ENCODE assay signal across 9 mouse cellular contexts in the genomic region with DNA sequence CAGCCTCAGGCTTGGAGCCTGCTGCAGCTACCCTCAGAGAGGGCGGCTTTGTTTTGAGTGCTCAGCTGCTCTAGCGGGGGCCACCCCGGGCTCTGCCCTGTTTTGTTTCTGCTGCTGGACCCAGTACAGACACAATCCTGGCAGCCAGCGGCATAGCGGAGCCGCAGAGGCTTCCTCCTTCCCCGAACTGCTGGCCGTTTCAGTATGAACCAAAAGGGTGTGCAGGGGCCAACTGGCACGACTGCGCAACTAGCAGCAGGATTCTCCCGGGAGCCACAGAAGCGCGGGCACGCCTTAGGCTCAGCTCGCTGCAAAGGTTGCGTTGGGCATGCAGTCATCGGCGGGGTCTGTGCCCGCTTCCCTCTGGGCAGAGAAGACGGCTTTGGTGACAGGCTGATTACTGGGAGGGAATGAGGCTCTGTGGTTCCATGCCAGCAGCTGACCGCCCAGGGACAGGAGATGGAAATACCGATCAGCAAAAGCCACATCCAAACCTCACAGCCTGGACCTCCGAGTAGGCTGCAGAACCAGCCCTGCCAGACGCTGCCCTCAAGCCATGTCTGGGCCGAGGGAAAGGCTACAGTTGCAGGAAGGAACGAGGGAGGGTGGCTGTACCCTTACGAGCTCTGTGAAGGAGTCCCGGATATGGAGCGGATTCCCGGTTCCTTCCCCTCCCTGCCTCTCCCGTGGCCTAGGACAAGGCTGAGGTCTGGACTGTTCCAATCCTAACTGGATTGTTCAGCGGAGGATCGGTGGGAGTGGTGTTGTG. TPM values are rescaled to one million over a fixed set of nuclear protein-coding genes. Genes with fewer than 3 reads are reported as not detected.
A peak's percentile ranks its signal among the peaks of the same experiment; 100 is the strongest.
DNase-seq lines count a peak whose midpoint lies in the region; ATAC-seq and TF ChIP-seq lines count a peak whose summit lies in the region.
"Had no signal": no experiment of that assay in that cellular context is flagged by ENCODE, and none has a peak within 500 bp of the region (broad histone marks: within the 10 kb centered on the region; RNA-seq: fewer than 3 reads in every experiment).

No protein-coding gene starts in this region.

- H3K27ac ChIP-seq in bone marrow, adult 2 months (ENCODE audit: control insufficient read depth, insufficient read depth, low read depth, low read length, poor library complexity) = no peak overlapping the region
- H3K27ac ChIP-seq in forebrain, embryonic 11.5 days (ENCODE audit: low read depth, low read length) = peak overlapping the region; percentile 37; the same call in 1 of the 2 replicates
- H3K27ac ChIP-seq in midbrain, embryonic 14.5 days (replicated peaks; ENCODE audit: low read depth, low read length) = no peak overlapping the region

- 30% methylated on average over 33 of the region's 33 CpGs for WGBS in bone marrow, adult 2 months
- WGBS in forebrain, embryonic 11.5 days = 81% methylated on average over 33 of the region's 33 CpGs
- 75% methylated on average over 33 of the region's 33 CpGs for WGBS in midbrain, embryonic 14.5 days

- H3K4me1 ChIP-seq in bone marrow, adult 2 months (ENCODE audit: control insufficient read depth, insufficient read depth, low read length) = no peaks in the 10 kb centered on the region
- peaks cover 12% of the 10 kb centered on the region; the same call in 1 of the 2 replicates for H3K4me1 ChIP-seq in forebrain, embryonic 11.5 days (replicated peaks; ENCODE audit: control insufficient read depth, insufficient read depth, low read length)
- peaks cover 8% of the 10 kb centered on the region; the same call in 1 of the 2 replicates for H3K4me1 ChIP-seq in midbrain, embryonic 14.5 days (ENCODE audit: control insufficient read depth, insufficient read depth, low read length)

- no peaks in the 10 kb centered on the region for H3K9me3 ChIP-seq in forebrain, embryonic 11.5 days (ENCODE audit: control insufficient read depth, low read length)
- no peaks in the 10 kb centered on the region for H3K9me3 ChIP-seq in midbrain, embryonic 14.5 days (ENCODE audit: control insufficient read depth, low read length)

- intact Hi-C loops in heart, postnatal 10 days (cut with DNase I) = loop anchor here (5.0 kb wide), 1 partner anchor 49 kb away; a partner anchor contains a TSS
- intact Hi-C loops in left cerebral cortex, postnatal 25 days (cut with DNase I) = loop anchor here (10.0 kb wide), 1 partner anchor 126 kb away; no protein-coding TSS in a partner anchor

- no peak overlapping the region for H3K9ac ChIP-seq in forebrain, embryonic 11.5 days (ENCODE audit: low read length)
- no peak overlapping the region for H3K9ac ChIP-seq in midbrain, embryonic 14.5 days (replicated peaks; ENCODE audit: low read length)

- ATAC-seq in forebrain, embryonic 11.5 days (replicated peaks; ENCODE audit: low FRiP score) = no peak
- ATAC-seq in midbrain, embryonic 14.5 days (ENCODE audit: low FRiP score, low TSS enrichment) = no peak

- peak; percentile 56 to 85 for DNase-seq in adrenal gland, adult (ENCODE audit: inconsistent age in 2 of 2, low spot score in 1 of 2)
- DNase-seq in adrenal gland, postnatal 4 days (ENCODE audit: low spot score in 2 of 2) = no peak
- DNase-seq in forebrain, embryonic 11.5 days (ENCODE audit: low spot score) = peak; percentile 62
- peak; percentile 65 to 73 for DNase-seq in heart, postnatal 10 days
- peak; percentile 4 to 19 for DNase-seq in left cerebral cortex, postnatal 25 days (ENCODE audit: low spot score in 2 of 2)
- peak; percentile 61 for DNase-seq in midbrain, embryonic 14.5 days
- DNase-seq in thymus, postnatal 36 days = no peak

- H3K36me3 ChIP-seq in forebrain, embryonic 11.5 days (ENCODE audit: control insufficient read depth, insufficient read depth, low read length) = no peaks in the 10 kb centered on the region; the same call in 1 of the 2 replicates
- H3K36me3 ChIP-seq in midbrain, embryonic 14.5 days (ENCODE audit: control insufficient read depth, insufficient read depth, low read length) = no peaks in the 10 kb centered on the region

- no peak for TF ChIP-seq POLR2A in bone marrow, adult 2 months (IDR thresholded peaks at IDR 0.05; ENCODE audit: borderline replicate concordance, control insufficient read depth, low read depth, low read length)

- H3K4me3 ChIP-seq in bone marrow, adult 2 months (replicated peaks; ENCODE audit: control insufficient read depth, low read depth, low read length) = peak overlapping the region; percentile 21
- no peak overlapping the region for H3K4me3 ChIP-seq in forebrain, embryonic 11.5 days (ENCODE audit: low read depth, low read length)
- H3K4me3 ChIP-seq in midbrain, embryonic 14.5 days (replicated peaks; ENCODE audit: low read depth, low read length) = no peak overlapping the region
- H3K4me3 ChIP-seq: erythroblast, embryonic 14.5 days had no signal

- H3K27me3 ChIP-seq in forebrain, embryonic 11.5 days (ENCODE audit: control insufficient read depth, insufficient read depth, low read length) = no peaks in the 10 kb centered on the region
- no peaks in the 10 kb centered on the region for H3K27me3 ChIP-seq in midbrain, embryonic 14.5 days (ENCODE audit: control insufficient read depth, insufficient read depth, low read length)

- no peak overlapping the region for H3K4me2 ChIP-seq in forebrain, embryonic 11.5 days (ENCODE audit: low read depth, low read length, severe bottlenecking)
- no peak overlapping the region; the same call in 1 of the 2 replicates for H3K4me2 ChIP-seq in midbrain, embryonic 14.5 days (ENCODE audit: low read length)

- TF ChIP-seq CTCF in bone marrow, adult 2 months (IDR thresholded peaks at IDR 0.05; ENCODE audit: control insufficient read depth, insufficient read depth, low read length) = no peak

RNA-seq across cellular contexts. Expression of a gene that starts 47.7 kb away (rescaled TPM):
- 10 to 100 TPM; 13.8 to 14.4 TPM for total RNA-seq in adrenal gland, postnatal 4 days (2021)
- 0.50 and 3.2 TPM in 2 replicates for polyA plus RNA-seq in bone marrow, adult 2 months (2011; ENCODE audit: insufficient read depth, insufficient read length, low replicate concordance, missing spikeins)
- polyA plus RNA-seq in forebrain, embryonic 11.5 days (2014; fragmentation: Nextera tagmentation; extraction: Ambion mirVana) = 84.3 and 91.9 TPM in 2 replicates
- total RNA-seq in heart, postnatal 10 days (2021) = under 1 TPM; 0.26 to 0.30 TPM
- total RNA-seq in left cerebral cortex, postnatal 25 days (2021) = under 1 TPM in 1 of 2 experiments, not detected in 1; 0.21 TPM
- polyA plus RNA-seq in midbrain, embryonic 14.5 days (2014; fragmentation: Nextera tagmentation; extraction: Ambion mirVana) = 2.4 and 2.6 TPM in 2 replicates

Comparison
In these comparisons a context has a peak if more than half of its experiments do, and no peak if none do; other contexts are left out.
1. DNase-seq: peak in adrenal gland, adult (2 of 2), forebrain, embryonic 11.5 days (single experiment), heart, postnatal 10 days (2 of 2), left cerebral cortex, postnatal 25 days (2 of 2) and midbrain, embryonic 14.5 days (single experiment); none in adrenal gland, postnatal 4 days (0 of 2) and thymus, postnatal 36 days (0 of 2).
2. RNA of a gene that starts 47.7 kb away (total RNA-seq): 13.8 to 14.4 TPM in adrenal gland, postnatal 4 days; 0.26 to 0.30 TPM in heart, postnatal 10 days and 0.21 TPM in left cerebral cortex, postnatal 25 days; every median in the first group is over 10 times any median in the second.